Mouse (Mus musculus) c-Kit-positive CD71-positive TER-119-negative erythroid progenitor cells, embryonic 14.5 days (primary cell): ENCODE measurements at regions not wholly inside any gene's neighbourhood (a gene's known extent, or its start where the extent isn't known, plus 50 kb on each side); places are given as distances from the start of the nearest gene placed in this dataset.

Experiments
- DNase-seq: peaks from one replicate; pipeline ENCODE4 v3.0.0-alpha.2; 2013; ENCODE audit warnings: low read depth

GRCm38 (mm10) chr2:12033518-12034322, 256.0 kb downstream of the Ankrd16 start:
- DNase-seq: no peak

DNA sequence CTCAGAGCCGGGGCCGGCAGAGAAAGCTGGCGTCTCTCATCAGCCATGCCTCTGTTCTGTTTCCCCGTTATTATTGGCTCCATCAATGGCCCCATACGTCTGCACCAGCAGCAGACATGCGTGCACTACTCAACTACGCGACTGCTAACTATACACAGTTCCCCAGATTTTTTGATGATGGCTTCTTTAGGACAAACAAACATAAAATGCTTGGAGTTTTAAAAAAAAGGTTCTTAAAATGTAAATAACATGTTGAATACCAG, 256.6 kb downstream of the Ankrd16 start:
- no peak for DNase-seq

DNA sequence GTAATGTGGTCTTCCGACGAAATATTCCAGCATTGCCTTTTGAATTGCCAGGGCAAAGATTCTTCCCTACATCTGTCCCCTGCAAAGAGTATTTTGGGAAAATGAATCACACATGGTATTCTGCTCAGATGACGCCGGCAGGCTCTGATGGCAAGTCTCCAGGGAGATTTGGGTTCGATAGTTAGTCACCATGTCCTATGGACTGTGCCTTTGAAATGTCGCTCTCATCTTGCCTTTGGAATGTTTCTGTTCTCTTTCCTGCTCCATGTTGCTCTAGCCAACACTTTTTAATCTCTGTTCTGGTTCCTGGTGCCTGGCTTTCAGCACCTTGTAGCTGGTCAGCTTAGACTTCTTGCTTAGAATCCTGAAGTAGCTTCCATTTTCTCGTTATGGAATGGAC, 252.3 kb downstream of the Itga8 start:
- DNase-seq: no peak

DNA sequence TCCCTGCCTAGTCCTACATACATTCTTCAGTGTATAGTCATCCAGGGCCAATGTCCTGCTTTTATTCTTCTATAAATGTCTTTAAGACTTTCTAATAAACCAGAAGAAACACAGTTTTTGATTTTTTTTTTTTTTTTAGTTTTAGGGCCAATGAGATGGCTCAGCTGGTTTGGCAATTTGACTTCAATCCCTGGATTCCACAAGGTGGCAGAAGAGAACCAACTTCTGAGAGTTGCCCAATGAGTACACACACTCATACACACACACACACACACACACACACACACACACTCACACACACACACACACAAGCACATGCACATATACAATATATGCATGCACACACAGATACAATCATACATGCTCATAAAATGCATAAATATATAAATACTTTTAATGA, 251.8 kb downstream of the Itga8 start:
- DNase-seq: no peak

DNA sequence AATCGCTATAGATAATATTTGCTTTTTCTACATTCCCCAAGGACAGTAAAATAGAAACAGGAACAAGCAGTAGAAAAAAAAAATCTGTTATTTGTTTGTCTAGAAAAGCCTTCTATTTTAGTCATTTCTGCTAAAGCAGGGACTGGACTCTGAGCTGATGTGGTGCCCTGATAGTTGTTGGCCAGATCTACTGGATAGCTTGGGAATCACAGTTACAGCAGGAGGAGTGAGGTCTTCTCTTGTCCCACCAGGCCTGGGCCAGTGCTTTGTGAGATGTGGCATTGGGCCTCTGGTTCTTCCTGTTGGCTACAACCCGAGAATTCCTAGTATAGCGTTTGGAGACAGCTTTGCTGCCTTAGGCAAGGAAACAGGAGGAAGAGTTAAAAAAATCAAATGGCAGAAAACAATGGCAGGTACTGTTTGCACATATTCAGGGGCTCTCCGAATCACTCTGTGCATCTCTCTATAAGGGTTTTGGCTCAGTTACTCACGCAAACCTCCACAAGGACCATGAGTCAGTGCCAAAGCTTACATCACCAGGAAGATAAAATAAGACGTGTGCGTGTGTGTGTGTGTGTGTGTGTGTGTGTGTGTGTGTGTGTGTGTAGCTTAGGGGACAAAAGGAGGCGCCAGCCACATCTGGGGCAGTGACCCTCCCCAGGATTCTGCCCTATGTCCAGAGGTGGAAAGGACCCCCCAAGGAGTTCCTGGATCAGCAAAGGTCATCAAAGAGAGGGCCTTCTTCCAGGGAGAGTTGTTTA, 248.1 kb downstream of the Itga8 start:
- no peak for DNase-seq

DNA sequence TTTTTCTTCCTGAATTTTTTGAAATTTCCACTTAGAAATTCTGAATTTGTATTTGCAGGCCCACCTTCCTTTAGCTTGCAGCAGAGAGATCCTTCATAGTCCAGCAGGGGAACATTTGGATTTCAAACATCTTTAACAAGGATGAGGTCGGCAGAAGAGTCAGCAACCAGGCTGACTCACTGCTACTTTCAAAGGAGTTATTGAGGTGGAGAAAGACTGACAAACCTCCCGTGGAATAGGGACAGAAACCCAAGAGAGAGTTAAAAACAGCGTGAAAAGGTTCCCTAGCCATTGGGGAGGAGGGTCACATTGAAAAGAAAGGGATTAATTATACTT, 247.6 kb downstream of the Itga8 start:
- DNase-seq: no peak
